Mouse (Mus musculus) heart, adult 2 months (tissue): Measurements from ENCODE around the gene Mecom.

Source experiments
- EP300 ChIP-seq: fragments of 200-500 bp; IDR thresholded peaks from 2 replicates; pipeline ENCODE4 v1.6.1; 2011; ENCODE audit warnings: low read depth, low read length, control low read depth; ENCODE audit not compliant: insufficient read depth
- POLR2A ChIP-seq: fragments of 200-500 bp; IDR thresholded peaks from 2 replicates; pipeline ENCODE4 v1.6.1; 2011; ENCODE audit warnings: mild to moderate bottlenecking, low read depth, low read length, control low read depth; ENCODE audit not compliant: insufficient read depth

DNA sequence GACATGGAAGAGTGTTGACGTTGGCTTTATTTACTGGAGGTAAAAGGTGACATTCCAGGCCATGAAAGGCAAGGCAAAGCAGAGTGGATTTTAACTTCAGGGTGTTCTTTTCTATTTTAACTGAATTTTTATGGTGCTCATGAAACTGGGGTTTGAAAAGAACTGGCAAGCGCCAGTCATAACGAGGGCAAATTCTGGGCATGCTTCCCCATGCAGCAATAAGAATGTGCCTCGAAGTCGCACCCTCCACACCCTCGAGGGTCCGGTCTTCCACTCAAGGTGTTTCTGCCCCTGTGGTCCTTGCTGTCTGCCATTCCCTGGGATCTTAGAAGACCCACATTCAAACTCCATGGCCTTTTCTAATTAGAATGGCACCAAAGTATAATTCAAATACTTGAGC is 547.5 kb downstream of the Mecom start:
- TF ChIP-seq EP300 (no peak), POLR2A (no peak)
